In genomic region chr8:71445096-71445495, GRCm38 (mm10) we compare ENCODE assay signal across 25 mouse cellular contexts. TPM values are rescaled to one million over a fixed set of nuclear protein-coding genes. Genes with fewer than 3 reads are reported as not detected.
"Had no signal": no experiment of that assay in that cellular context is flagged by ENCODE, and none has a peak within 500 bp of the region (broad histone marks: within the 10 kb centered on the region; RNA-seq: fewer than 3 reads in every experiment).

No protein-coding gene starts in this region.

- DNase-seq: gastrocnemius, postnatal 14 days; gastrocnemius, postnatal 36 days; heart, adult 2 months; heart, postnatal 14 days; heart, postnatal 36 days; kidney, adult 11 months; kidney, adult 2 months; kidney, adult 9 months; kidney, postnatal 14 days; kidney, postnatal 36 days; layer of hippocampus, postnatal 36 days; left cerebral cortex, postnatal 4 days had no signal

- H3K36me3 ChIP-seq: heart, embryonic 13.5 days; heart, embryonic 15.5 days; hindbrain, embryonic 13.5 days; hindbrain, embryonic 15.5 days; kidney, embryonic 15.5 days; limb, embryonic 13.5 days; limb, embryonic 15.5 days; liver, embryonic 12.5 days had no signal

- H3K4me3 ChIP-seq: heart, adult 2 months; heart, embryonic 13.5 days; heart, embryonic 15.5 days; hindbrain, embryonic 13.5 days; hindbrain, embryonic 15.5 days; kidney, embryonic 15.5 days; limb, embryonic 13.5 days; limb, embryonic 15.5 days; liver, embryonic 12.5 days had no signal

- H3K27ac ChIP-seq: heart, adult 2 months; heart, embryonic 13.5 days; heart, embryonic 15.5 days; hindbrain, embryonic 13.5 days; hindbrain, embryonic 15.5 days; hindbrain, postnatal 0 days; kidney, embryonic 15.5 days; kidney, postnatal 0 days; limb, embryonic 13.5 days; limb, embryonic 15.5 days; liver, embryonic 12.5 days; liver, embryonic 14.5 days had no signal

RNA-seq across cellular contexts. Expression of gene Ankle1, which starts 39.3 kb away (rescaled TPM):
- total RNA-seq: gastrocnemius, adult 18-20 months; gastrocnemius, adult 8-10 months; heart, adult 2 months had no signal
